Comparison of ENCODE assay signal across 8 mouse cellular contexts in genomic region chr11:72215410-72215797, GRCm38 (mm10). TPM values are rescaled to one million over a fixed set of nuclear protein-coding genes. Genes with fewer than 3 reads are reported as not detected.
DNase-seq lines count a peak whose midpoint lies in the region; ATAC-seq and TF ChIP-seq lines count a peak whose summit lies in the region.

Med31 (minus strand) TSS chr11:72215592.

- intact Hi-C loops in heart, postnatal 10 days (cut with DNase I), result no loop called here

- 6% methylated on average over 29 of the region's 29 CpGs for WGBS in forebrain, embryonic 11.5 days
- WGBS in liver, postnatal 0 days (ENCODE audit: insufficient replicate concordance), result 2% methylated on average over 29 of the region's 29 CpGs
- 3% methylated on average over 29 of the region's 29 CpGs for WGBS in neural tube, embryonic 14.5 days

- peak within 1 kb of the TSS; percentile 53 for H3K4me2 ChIP-seq in CH12.LX (ENCODE audit: insufficient read depth, low read depth, poor library complexity, severe bottlenecking)
- peak within 1 kb of the TSS; percentile 97 for H3K4me2 ChIP-seq in forebrain, embryonic 11.5 days (ENCODE audit: low read depth, low read length, severe bottlenecking)
- H3K4me2 ChIP-seq in liver, postnatal 0 days (ENCODE audit: low read depth, low read length), result peak within 1 kb of the TSS; percentile 78
- H3K4me2 ChIP-seq in neural tube, embryonic 14.5 days (ENCODE audit: low read depth, low read length), result peak within 1 kb of the TSS; percentile 76

- peak within 1 kb of the TSS; percentile 95 for H3K9ac ChIP-seq in CH12.LX (ENCODE audit: insufficient read depth, low read depth)
- peak within 1 kb of the TSS; percentile 76 for H3K9ac ChIP-seq in forebrain, embryonic 11.5 days (ENCODE audit: low read length)
- peak within 1 kb of the TSS; percentile 64 for H3K9ac ChIP-seq in liver, postnatal 0 days (replicated peaks)
- H3K9ac ChIP-seq in neural tube, embryonic 14.5 days (replicated peaks; ENCODE audit: low read depth, low read length), result peak within 1 kb of the TSS; percentile 70

- H3K4me3 ChIP-seq in CH12.LX (replicated peaks in 1 of 3; ENCODE audit: low read depth in 2 of 3, low read length in 2 of 3, poor library complexity in 1 of 3), result peak within 1 kb of the TSS; percentile 70 to 99 (median 79)
- peak within 1 kb of the TSS; percentile 85 for H3K4me3 ChIP-seq in forebrain, embryonic 11.5 days (ENCODE audit: low read depth, low read length)
- H3K4me3 ChIP-seq in liver, postnatal 0 days (ENCODE audit: low read depth, low read length), result peak within 1 kb of the TSS; percentile 63
- H3K4me3 ChIP-seq in neural tube, embryonic 14.5 days (ENCODE audit: low read depth, low read length), result peak within 1 kb of the TSS; percentile 80

- H3K79me2 ChIP-seq in CH12.LX (replicated peaks; ENCODE audit: control insufficient read depth, extremely low read depth, insufficient read depth, poor library complexity, severe bottlenecking), result peaks cover 4% of the 10 kb centered on the region; the same call in 1 of the 2 replicates

- TF ChIP-seq POLR2A in CH12.LX (IDR thresholded peaks at IDR 0.05; ENCODE audit: low read depth, low read length), result no peak

- no peak for TF ChIP-seq RAD21 in CH12.LX (IDR thresholded peaks at IDR 0.05; ENCODE audit: low read depth, low read length)

- TF ChIP-seq EP300 in CH12.LX (IDR thresholded peaks at IDR 0.05; ENCODE audit: low read length), result no peak
- no peak for TF ChIP-seq EP300 in liver, postnatal 0 days (IDR thresholded peaks at IDR 0.05; ENCODE audit: low read depth)

- TF ChIP-seq CTCF in CH12.LX (conservative IDR thresholded peaks at IDR 0.05 in 1 of 2, IDR thresholded peaks at IDR 0.05 in 1 of 2; ENCODE audit: low read depth in 2 of 2, low read length in 2 of 2), result no peak
- no peak for TF ChIP-seq CTCF in liver, postnatal 0 days (IDR thresholded peaks at IDR 0.05; ENCODE audit: low read depth)

- peak within 1 kb of the TSS; percentile 22; the same call in 1 of the 2 replicates for H3K27ac ChIP-seq in CH12.LX (ENCODE audit: insufficient read depth, low read depth)
- H3K27ac ChIP-seq in forebrain, embryonic 11.5 days (ENCODE audit: low read depth, low read length), result 0 out of 2 replicates have a peak within 1 kb of the TSS, but pooled peaks have one; percentile 37
- H3K27ac ChIP-seq in liver, postnatal 0 days (ENCODE audit: low read depth), result peak within 1 kb of the TSS; percentile 30
- peak within 1 kb of the TSS; percentile 90 for H3K27ac ChIP-seq in neural tube, embryonic 14.5 days (ENCODE audit: low read depth, low read length)

- in situ Hi-C loops in CH12.LX (cut with MboI; ENCODE audit: low pct_ligation_motif_present, low pct_unique_long_range_greater_than_20kb, low sequenced_read_pairs), result loop anchor here (5.0 to 25.0 kb wide), 2 partner anchors 222 to 322 kb away; partner anchors contain the start of gene Ggt6

- H3K4me1 ChIP-seq in CH12.LX (ENCODE audit: control insufficient read depth in 1 of 2, insufficient read depth in 2 of 2), result peaks cover 10 to 39% of the 10 kb centered on the region in 2 experiments
- no peaks in the 10 kb centered on the region; the same call in 1 of the 2 replicates for H3K4me1 ChIP-seq in forebrain, embryonic 11.5 days (replicated peaks; ENCODE audit: control insufficient read depth, insufficient read depth, low read length)
- H3K4me1 ChIP-seq in liver, postnatal 0 days (ENCODE audit: insufficient read depth), result peaks cover 10% of the 10 kb centered on the region
- peaks cover 16% of the 10 kb centered on the region; the same call in 1 of the 2 replicates for H3K4me1 ChIP-seq in neural tube, embryonic 14.5 days (ENCODE audit: control insufficient read depth, insufficient read depth, low read length)

- no peaks in the 10 kb centered on the region for H3K27me3 ChIP-seq in CH12.LX (replicated peaks)
- H3K27me3 ChIP-seq in forebrain, embryonic 11.5 days (ENCODE audit: control insufficient read depth, insufficient read depth, low read length), result no peaks in the 10 kb centered on the region
- H3K27me3 ChIP-seq in liver, postnatal 0 days (ENCODE audit: insufficient read depth, low read length), result no peaks in the 10 kb centered on the region
- no peaks in the 10 kb centered on the region for H3K27me3 ChIP-seq in neural tube, embryonic 14.5 days (ENCODE audit: control insufficient read depth, insufficient read depth, low read length)

- peak; percentile 65 for ATAC-seq in forebrain, embryonic 11.5 days (replicated peaks; ENCODE audit: low FRiP score)
- peak; percentile 84 for ATAC-seq in liver, postnatal 0 days
- ATAC-seq in neural tube, embryonic 14.5 days (ENCODE audit: low read depth), result peak; percentile 88

- H3K9me3 ChIP-seq in CH12.LX (replicated peaks; ENCODE audit: low read length), result no peaks in the 10 kb centered on the region
- no peaks in the 10 kb centered on the region for H3K9me3 ChIP-seq in forebrain, embryonic 11.5 days (ENCODE audit: control insufficient read depth, low read length)
- H3K9me3 ChIP-seq in liver, postnatal 0 days (ENCODE audit: low read length), result no peaks in the 10 kb centered on the region
- H3K9me3 ChIP-seq in neural tube, embryonic 14.5 days (ENCODE audit: control insufficient read depth, low read length), result no peaks in the 10 kb centered on the region

- peaks cover 16 to 27% of the 10 kb centered on the region in 2 experiments for H3K36me3 ChIP-seq in CH12.LX (replicated peaks in 1 of 2; ENCODE audit: control insufficient read depth in 1 of 2, insufficient read depth in 1 of 2, low read length in 1 of 2)
- peaks cover 5% of the 10 kb centered on the region; the same call in 1 of the 2 replicates for H3K36me3 ChIP-seq in forebrain, embryonic 11.5 days (ENCODE audit: control insufficient read depth, insufficient read depth, low read length)
- H3K36me3 ChIP-seq in liver, postnatal 0 days (replicated peaks; ENCODE audit: insufficient read depth, low read length), result 0 out of 2 replicates have a peak, but pooled peaks cover 8% of the 10 kb centered on the region
- peaks cover 15% of the 10 kb centered on the region for H3K36me3 ChIP-seq in neural tube, embryonic 14.5 days (ENCODE audit: control insufficient read depth, insufficient read depth, low read length)

- DNase-seq in CH12.LX (ENCODE audit: extremely low read depth), result peak; percentile 31
- DNase-seq in brain, embryonic 18.5 days (ENCODE audit: low read depth, low spot score), result peak; percentile 69
- DNase-seq in forebrain, embryonic 11.5 days (ENCODE audit: low spot score), result no peak
- DNase-seq in heart, postnatal 10 days, result peak; percentile 80 to 84
- peak; percentile 79 to 86 for DNase-seq in kidney, postnatal 4 days
- DNase-seq in liver, postnatal 0 days, result peak; percentile 85
- peak; percentile 82 for DNase-seq in testis, postnatal 10 days (ENCODE audit: low spot score)

- dilution Hi-C loops in CH12.LX (cut with MboI; ENCODE audit: extremely low pct_ligation_motif_present, extremely low pct_unique_long_range_greater_than_20kb, low sequenced_read_pairs), result no loop called here

TF ChIP-seq in CH12.LX, 34 proteins besides CTCF, POLR2A, EP300 and RAD21 (continues in another document):
- no peak for TF ChIP-seq MAZ (IDR thresholded peaks at IDR 0.05; ENCODE audit: low read depth, low read length)
- peak; percentile 84 for TF ChIP-seq MAX (IDR thresholded peaks at IDR 0.05; ENCODE audit: low read length)
- peak; percentile 12; the same call in 1 of the 2 replicates for TF ChIP-seq NELFE (IDR thresholded peaks at IDR 0.05; ENCODE audit: low read depth, low read length)
- TF ChIP-seq NRF1 (IDR thresholded peaks at IDR 0.05; ENCODE audit: low read depth, low read length), result no peak
- TF ChIP-seq MEF2A (IDR thresholded peaks at IDR 0.05; ENCODE audit: borderline replicate concordance, low read depth, low read length), result no peak
- TF ChIP-seq HCFC1 (IDR thresholded peaks at IDR 0.05; ENCODE audit: low read depth, low read length), result no peak
- no peak for TF ChIP-seq IRF4 (IDR thresholded peaks at IDR 0.05; ENCODE audit: low read depth, low read length)
- TF ChIP-seq TCF12 (IDR thresholded peaks at IDR 0.05; ENCODE audit: low read depth, low read length), result 0 out of 2 replicates have a peak, but pooled peaks have one; percentile 23
- no peak for TF ChIP-seq UBTF (IDR thresholded peaks at IDR 0.05; ENCODE audit: low read depth, low read length)
- no peak; the same call in 1 of the 2 replicates for TF ChIP-seq ETS1 (conservative IDR thresholded peaks at IDR 0.05; ENCODE audit: low read depth, low read length)
- no peak for TF ChIP-seq ZC3H11A (IDR thresholded peaks at IDR 0.05; ENCODE audit: low read depth, low read length)
- TF ChIP-seq KAT2A (IDR thresholded peaks at IDR 0.05; ENCODE audit: insufficient replicate concordance, low read length), result no peak
- TF ChIP-seq MAFK (IDR thresholded peaks at IDR 0.05; ENCODE audit: insufficient replicate concordance, low read length), result no peak
- no peak for TF ChIP-seq USF2 (conservative IDR thresholded peaks at IDR 0.05; ENCODE audit: low read depth, low read length)
- no peak for TF ChIP-seq JUND (conservative IDR thresholded peaks at IDR 0.05; ENCODE audit: low read depth, low read length)
- no peak for TF ChIP-seq CHD1 (IDR thresholded peaks at IDR 0.05; ENCODE audit: low read depth, low read length)
- peak; percentile 74 for TF ChIP-seq MYC (IDR thresholded peaks at IDR 0.05; ENCODE audit: low read depth, low read length)
- TF ChIP-seq ZNF384 (IDR thresholded peaks at IDR 0.05; ENCODE audit: low read depth, low read length), result no peak
- TF ChIP-seq USF1 (IDR thresholded peaks at IDR 0.05; ENCODE audit: low read depth, low read length), result no peak
- TF ChIP-seq MXI1 (IDR thresholded peaks at IDR 0.05; ENCODE audit: low read depth, low read length), result no peak
- no peak for TF ChIP-seq POLR2AphosphoS2 (IDR thresholded peaks at IDR 0.05; ENCODE audit: low read depth, low read length)
- TF ChIP-seq BHLHE40 (IDR thresholded peaks at IDR 0.05; ENCODE audit: low read depth, low read length), result peak; percentile 65; the same call in 1 of the 2 replicates
- no peak for TF ChIP-seq SIN3A (IDR thresholded peaks at IDR 0.05; ENCODE audit: low read length)
- TF ChIP-seq RCOR1 (conservative IDR thresholded peaks at IDR 0.05; ENCODE audit: low read depth, low read length), result no peak
- TF ChIP-seq E2F4 (IDR thresholded peaks at IDR 0.05; ENCODE audit: insufficient replicate concordance, low read depth, low read length), result no peak
- no peak for TF ChIP-seq GABPA (IDR thresholded peaks at IDR 0.05; ENCODE audit: insufficient replicate concordance, low read depth, low read length)

RNA-seq across cellular contexts. Expression of gene Med31, which starts in this region (rescaled TPM):
- total RNA-seq in CH12.LX (2012; rRNA removed) (25.5 and 26.1 TPM in 2 replicates), CH12.LX (2014; rRNA removed) (33.4 and 35.8 TPM in 2 replicates)
- 21.7 and 22.5 TPM in 2 replicates for polyA plus RNA-seq in CH12.LX (2012; ENCODE audit: insufficient read length, low read depth)
- 47.3 and 48.7 TPM in 2 replicates for polyA plus RNA-seq in forebrain, embryonic 11.5 days (2014; fragmentation: Nextera tagmentation; extraction: Ambion mirVana)
- 10 to 100 TPM; 10.5 to 10.6 TPM for total RNA-seq in heart, postnatal 10 days (2021)
- polyA plus RNA-seq in liver, postnatal 0 days (2015; fragmentation: Nextera tagmentation; extraction: Ambion mirVana), result 12.2 and 12.5 TPM in 2 replicates
- 54.9 and 55.6 TPM in 2 replicates for polyA plus RNA-seq in neural tube, embryonic 14.5 days (2014; fragmentation: Nextera tagmentation; extraction: Ambion mirVana)

Comparison
In these comparisons a context has a peak if more than half of its experiments do, and no peak if none do; other contexts are left out.
1. H3K27ac ChIP-seq: peak in every context shown above with its lines; median percentile 90 in neural tube, embryonic 14.5 days; 37 in forebrain, embryonic 11.5 days; 30 in liver, postnatal 0 days; 22 in CH12.LX.